Mouse (Mus musculus) kidney, adult 18-20 months (tissue): ENCODE measurements around the gene Rtp4.

Experiments used
- DNase-seq: peaks from one replicate; pipeline ENCODE4 v3.0.0; 2021

Gene Rtp4

GRCm38 (mm10) chr16:23596696-23597095, 76.6 kb downstream of the Rtp4 start:
- DNase-seq: no peak

- no peak for DNase-seq
These were observed 77.9 kb downstream of the Rtp4 start for GRCm38 (mm10) chr16:23597968-23598367.

DNA sequence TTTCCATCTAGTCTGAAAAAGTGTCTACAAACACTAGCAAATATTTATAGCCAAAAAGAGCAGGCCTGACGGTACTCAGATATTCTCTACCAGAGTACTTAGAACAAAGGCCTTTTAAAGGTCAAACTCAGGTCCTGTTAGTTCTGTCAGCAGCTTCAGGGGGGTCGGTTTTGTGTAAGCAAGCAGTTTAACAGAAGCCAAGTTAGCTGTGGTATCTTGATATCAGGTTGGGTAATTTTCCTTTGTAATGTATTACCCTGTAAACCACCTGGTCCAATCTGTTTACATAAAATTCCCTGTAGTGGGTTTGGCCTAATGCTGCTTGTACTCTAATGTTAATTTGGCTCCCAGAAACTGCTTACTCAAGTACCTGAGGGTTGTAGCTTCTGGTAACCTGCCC, 86.1 kb downstream of the Rtp4 start:
- no peak for DNase-seq

DNA sequence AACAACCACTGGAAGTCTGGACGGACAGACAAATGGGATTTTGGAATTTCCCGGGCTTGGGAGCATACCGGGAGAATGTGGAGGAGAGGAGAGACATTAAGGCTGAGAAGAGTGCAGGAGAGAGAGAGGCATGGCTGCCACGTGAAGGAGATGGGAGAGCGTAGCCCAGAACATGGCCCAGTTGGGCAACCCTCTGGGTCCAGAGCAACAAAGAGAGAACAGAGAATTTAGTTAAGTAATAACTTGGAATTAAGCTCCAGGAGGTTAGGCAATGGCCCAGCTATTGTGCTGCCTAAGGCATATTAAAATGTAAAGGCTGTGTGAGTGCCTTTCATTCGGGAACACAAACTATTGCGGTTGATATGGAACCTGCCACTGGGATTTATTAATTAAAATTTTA, 86.6 kb downstream of the Rtp4 start:
- DNase-seq: no peak

GRCm38 (mm10) chr16:23607911-23608410, 87.9 kb downstream of the Rtp4 start:
- DNase-seq: no peak

DNA sequence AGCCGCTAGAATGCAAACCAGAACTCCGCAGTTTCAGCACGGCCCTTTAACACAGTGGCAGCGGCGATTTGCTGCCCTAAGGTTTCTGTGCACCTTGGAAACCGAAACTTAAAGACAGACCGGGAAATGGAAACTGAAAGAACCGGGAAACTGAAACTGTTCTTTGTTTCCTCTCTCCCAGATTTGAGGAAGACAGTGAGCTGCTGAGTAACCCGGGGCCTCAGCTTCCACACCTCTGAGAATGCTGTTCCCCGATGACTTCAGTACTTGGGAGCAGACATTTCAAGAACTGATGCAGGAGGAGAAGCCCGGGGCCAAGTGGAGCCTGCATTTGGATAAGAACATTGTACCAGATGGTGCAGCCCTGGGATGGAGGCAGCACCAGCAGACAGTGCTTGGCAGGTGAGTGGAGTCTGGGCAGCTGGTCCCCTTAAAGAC, 89.7 kb downstream of the Rtp4 start:
- peak; percentile 53 for DNase-seq

- DNase-seq: no peak
These were observed 104.1 kb downstream of the Rtp4 start for GRCm38 (mm10) chr16:23624205-23624604.

DNA sequence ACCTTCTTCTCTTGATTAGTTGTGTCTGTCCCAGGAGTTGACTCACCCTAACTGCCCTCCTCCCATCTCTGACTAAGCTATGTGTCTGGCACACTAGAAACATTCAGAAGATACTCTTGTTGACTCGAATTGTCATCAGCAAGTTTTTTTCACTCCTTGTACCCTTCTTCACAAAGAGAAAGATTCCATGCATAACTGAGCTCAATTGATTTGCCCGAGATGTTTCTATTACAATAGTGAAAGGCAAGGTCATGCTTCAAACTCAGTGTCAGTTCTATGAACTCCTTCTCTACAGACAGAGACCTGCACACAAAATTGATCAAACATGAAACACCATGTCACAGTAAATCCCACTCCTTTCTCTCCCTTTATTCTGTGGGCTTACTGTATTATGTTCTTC, 111.4 kb downstream of the Rtp4 start:
- DNase-seq: no peak

- no peak for DNase-seq
These were observed 112.6 kb downstream of the Rtp4 start for GRCm38 (mm10) chr16:23632681-23633080.

DNA sequence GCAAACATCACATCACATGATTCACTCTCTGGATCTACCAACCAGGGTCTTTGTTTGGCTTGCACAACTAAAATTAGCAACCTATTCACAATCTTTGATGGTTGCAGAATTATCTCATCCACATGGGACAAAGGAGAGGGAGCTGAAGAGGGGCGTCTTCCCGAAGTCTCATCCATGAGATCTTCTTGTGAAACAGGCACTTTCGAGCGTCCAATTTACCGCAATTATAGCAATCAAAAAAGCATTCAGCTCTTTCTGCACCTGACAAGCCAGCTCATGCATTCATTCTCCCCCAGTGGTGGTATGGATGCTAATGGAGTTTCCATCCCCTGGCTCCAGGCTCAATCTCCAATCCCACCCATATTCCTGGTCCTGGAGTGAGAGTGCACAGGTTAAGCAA, 132.9 kb downstream of the Rtp4 start:
- DNase-seq: no peak

- no peak for DNase-seq
These were observed 133.4 kb downstream of the Rtp4 start for GRCm38 (mm10) chr16:23653479-23653878.

DNA sequence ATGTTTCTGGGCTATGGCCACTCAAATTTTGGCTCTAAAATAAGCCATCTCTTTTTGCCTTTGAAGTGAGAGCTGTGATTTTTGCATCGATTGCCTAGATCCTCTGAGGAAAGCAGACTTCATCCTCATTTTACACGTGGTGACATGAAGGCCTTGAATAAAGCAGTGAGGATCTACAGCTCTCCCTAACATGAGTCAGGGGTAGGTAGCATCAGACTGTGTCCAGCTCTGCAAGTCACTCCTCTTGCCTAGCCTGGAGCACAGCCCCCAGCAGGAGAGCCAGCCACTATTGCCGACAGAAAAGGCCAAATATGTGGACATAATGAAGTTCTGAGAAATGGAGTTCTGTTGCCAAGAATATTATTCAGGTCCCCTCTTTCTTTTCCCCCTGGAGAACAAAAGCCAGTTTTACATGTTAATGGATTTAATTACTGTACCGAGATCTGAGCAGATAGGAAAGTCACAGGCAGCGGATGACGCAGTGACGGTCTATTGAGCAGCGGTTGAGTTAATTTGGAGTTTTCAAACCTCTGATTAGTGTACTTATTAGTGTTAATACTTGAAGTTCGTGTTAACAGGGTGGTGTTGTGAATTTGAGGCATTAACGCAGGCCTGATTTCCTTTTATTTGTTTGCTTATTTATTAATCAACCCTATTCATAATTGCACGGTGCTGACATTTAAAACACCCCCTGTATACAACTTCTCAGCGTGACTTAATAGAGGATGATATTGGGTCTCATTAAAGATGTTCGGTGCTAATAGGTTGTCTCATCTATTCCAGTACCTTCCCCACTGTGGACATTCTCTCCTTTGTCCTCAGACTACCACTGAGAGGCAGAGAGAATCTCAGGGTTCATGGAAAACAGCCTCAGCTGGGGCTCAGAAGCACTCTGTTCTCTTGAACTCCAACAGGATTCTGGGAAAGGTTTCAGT, 139.8 kb downstream of the Rtp4 start:
- no peak for DNase-seq
